Mouse (Mus musculus): Measurements from ENCODE around the gene Rbpj. TPM values are rescaled to one million over a fixed set of nuclear protein-coding genes. Genes with fewer than 3 reads are reported as not detected.

Rbpj gene
- polyA plus RNA-seq, 1 experiment: not detected

GRCm38 (mm10) chr5:53439655-53440054 lies 26.3 kb upstream of the Rbpj start:
- Histone ChIP-seq H3K4me3 (ENCODE audit: insufficient read depth, low read depth, low read length) (no peak overlapping the region), H3K27ac (ENCODE audit: insufficient read depth, low read depth, low read length) (no peak overlapping the region), H3K4me1 (ENCODE audit: control insufficient read depth, insufficient read depth, low read length) (no peaks in the 10 kb centered on the region)
- TF ChIP-seq POLR2A (IDR thresholded peaks at IDR 0.05; ENCODE audit: insufficient read depth, low read depth, low read length) (no peak), CTCF (IDR thresholded peaks at IDR 0.05; ENCODE audit: insufficient read depth, low read depth, low read length) (no peak)
- 88% methylated on average over 3 of the region's 3 CpGs for WGBS

- Histone ChIP-seq H3K4me1 (ENCODE audit: control insufficient read depth, insufficient read depth, low read length) (no peaks in the 10 kb centered on the region), H3K4me3 (ENCODE audit: insufficient read depth, low read depth, low read length) (no peak overlapping the region), H3K27ac (ENCODE audit: insufficient read depth, low read depth, low read length) (no peak overlapping the region)
- 90% methylated on average over 5 of the region's 5 CpGs for WGBS
- TF ChIP-seq POLR2A (IDR thresholded peaks at IDR 0.05; ENCODE audit: insufficient read depth, low read depth, low read length) (no peak), CTCF (IDR thresholded peaks at IDR 0.05; ENCODE audit: insufficient read depth, low read depth, low read length) (no peak)
These were observed 21.9 kb upstream of the Rbpj start for GRCm38 (mm10) chr5:53444030-53444429.

GRCm38 (mm10) chr5:53450945-53451344 lies 15.0 kb upstream of the Rbpj start:
- H3K27ac ChIP-seq (ENCODE audit: insufficient read depth, low read depth, low read length): no peak overlapping the region
- 56% methylated on average over 9 of the region's 9 CpGs for WGBS
- no peak for TF ChIP-seq CTCF (IDR thresholded peaks at IDR 0.05; ENCODE audit: insufficient read depth, low read depth, low read length)
- no peak for TF ChIP-seq POLR2A (IDR thresholded peaks at IDR 0.05; ENCODE audit: insufficient read depth, low read depth, low read length)
- H3K4me1 ChIP-seq (ENCODE audit: control insufficient read depth, insufficient read depth, low read length): no peaks in the 10 kb centered on the region; the same call in 1 of the 2 replicates
- H3K4me3 ChIP-seq (ENCODE audit: insufficient read depth, low read depth, low read length): no peak overlapping the region

DNA sequence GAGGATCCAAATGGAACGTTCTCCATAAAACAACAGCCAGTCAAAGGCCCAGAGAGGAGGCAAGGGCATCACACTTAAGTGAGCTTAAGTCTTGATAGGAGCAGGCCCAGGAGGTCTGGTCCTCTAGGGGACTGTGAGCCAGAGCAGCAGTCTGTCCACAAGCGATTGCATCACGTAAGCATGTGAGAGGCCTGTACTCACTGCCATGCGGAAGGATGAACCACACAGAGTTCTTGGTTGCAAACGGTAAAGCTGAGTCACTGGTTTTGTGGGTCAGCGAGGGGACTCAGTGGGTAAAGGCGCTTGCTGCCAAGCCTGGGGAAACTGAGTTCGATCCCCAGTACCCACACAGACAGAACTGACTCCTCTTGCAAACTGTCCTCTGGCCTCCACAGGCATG lies 14.1 kb upstream of the Rbpj start:
- H3K4me1 ChIP-seq (ENCODE audit: control insufficient read depth, insufficient read depth, low read length): no peaks in the 10 kb centered on the region; the same call in 1 of the 2 replicates
- H3K27ac ChIP-seq (ENCODE audit: insufficient read depth, low read depth, low read length): no peak overlapping the region
- no peak overlapping the region for H3K4me3 ChIP-seq (ENCODE audit: insufficient read depth, low read depth, low read length)
- TF ChIP-seq CTCF (IDR thresholded peaks at IDR 0.05; ENCODE audit: insufficient read depth, low read depth, low read length): no peak
- TF ChIP-seq POLR2A (IDR thresholded peaks at IDR 0.05; ENCODE audit: insufficient read depth, low read depth, low read length): no peak
- 94% methylated on average over 8 of the region's 8 CpGs for WGBS

DNA sequence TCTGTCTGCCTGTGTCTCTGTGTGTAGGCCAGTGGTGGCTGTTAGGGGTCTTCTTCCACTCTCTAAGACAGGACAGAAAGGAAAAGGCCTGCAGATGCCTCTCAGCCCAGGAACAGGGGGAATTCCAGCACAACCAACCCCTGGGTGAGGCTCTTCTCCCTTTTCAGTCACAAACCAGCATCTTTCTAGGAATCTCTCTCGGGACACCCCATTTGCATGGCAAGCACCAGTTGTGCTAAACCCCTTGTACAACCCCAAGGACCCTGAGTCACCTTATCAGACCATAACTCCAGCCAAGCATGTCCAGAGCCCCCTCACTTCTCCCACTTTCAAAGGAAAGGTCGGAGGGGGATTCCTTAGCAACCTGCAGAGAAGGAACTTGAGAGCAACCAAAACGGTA lies 13.0 kb upstream of the Rbpj start:
- no peak overlapping the region for H3K27ac ChIP-seq (ENCODE audit: insufficient read depth, low read depth, low read length)
- no peak overlapping the region for H3K4me3 ChIP-seq (ENCODE audit: insufficient read depth, low read depth, low read length)
- TF ChIP-seq POLR2A (IDR thresholded peaks at IDR 0.05; ENCODE audit: insufficient read depth, low read depth, low read length) (no peak), CTCF (IDR thresholded peaks at IDR 0.05; ENCODE audit: insufficient read depth, low read depth, low read length) (no peak)
- H3K4me1 ChIP-seq (ENCODE audit: control insufficient read depth, insufficient read depth, low read length): no peaks in the 10 kb centered on the region; the same call in 1 of the 2 replicates
- WGBS: 84% methylated on average over 3 of the region's 3 CpGs

- 77% methylated on average over 9 of the region's 9 CpGs for WGBS
- no peak overlapping the region for H3K4me3 ChIP-seq (ENCODE audit: insufficient read depth, low read depth, low read length)
- H3K27ac ChIP-seq (ENCODE audit: insufficient read depth, low read depth, low read length): no peak overlapping the region
- H3K4me1 ChIP-seq (ENCODE audit: control insufficient read depth, insufficient read depth, low read length): no peaks in the 10 kb centered on the region; the same call in 1 of the 2 replicates
- TF ChIP-seq CTCF (IDR thresholded peaks at IDR 0.05; ENCODE audit: insufficient read depth, low read depth, low read length) (no peak), POLR2A (IDR thresholded peaks at IDR 0.05; ENCODE audit: insufficient read depth, low read depth, low read length) (no peak)
These were observed 11.2 kb upstream of the Rbpj start for GRCm38 (mm10) chr5:53454706-53455105.

DNA sequence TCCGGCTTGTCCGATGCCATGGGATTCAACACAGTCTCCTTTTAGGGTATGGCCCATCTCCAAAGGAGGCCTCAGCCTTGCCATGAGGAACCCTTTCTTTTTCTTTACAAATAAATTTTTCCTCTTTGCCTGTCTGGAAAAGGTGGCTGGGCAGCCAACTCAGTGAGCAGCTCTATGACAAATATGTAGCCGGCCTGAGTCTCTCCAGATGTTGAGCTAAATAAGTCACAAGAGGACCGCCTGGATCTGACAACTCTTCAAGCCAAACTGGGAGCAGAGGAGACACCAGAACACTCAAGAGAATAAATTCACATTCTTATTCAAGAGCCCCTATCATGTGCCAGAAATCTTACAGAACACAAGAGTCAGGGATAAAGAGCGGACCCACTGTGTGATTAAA lies 10.5 kb upstream of the Rbpj start:
- H3K27ac ChIP-seq (ENCODE audit: insufficient read depth, low read depth, low read length): no peak overlapping the region
- 93% methylated on average over 5 of the region's 5 CpGs for WGBS

GRCm38 (mm10) chr5:53460196-53460595 lies 5.8 kb upstream of the Rbpj start:
- no peak overlapping the region for H3K4me3 ChIP-seq (ENCODE audit: insufficient read depth, low read depth, low read length)
- TF ChIP-seq CTCF (IDR thresholded peaks at IDR 0.05; ENCODE audit: insufficient read depth, low read depth, low read length) (no peak), POLR2A (IDR thresholded peaks at IDR 0.05; ENCODE audit: insufficient read depth, low read depth, low read length) (no peak)
- no peak overlapping the region for H3K27ac ChIP-seq (ENCODE audit: insufficient read depth, low read depth, low read length)
- WGBS: 78% methylated on average over 5 of the region's 5 CpGs
- no peaks in the 10 kb centered on the region for H3K4me1 ChIP-seq (ENCODE audit: control insufficient read depth, insufficient read depth, low read length)

More for the DNA sequence above, 10.5 kb upstream of the Rbpj start:
- TF ChIP-seq CTCF (IDR thresholded peaks at IDR 0.05; ENCODE audit: insufficient read depth, low read depth, low read length) (no peak), POLR2A (IDR thresholded peaks at IDR 0.05; ENCODE audit: insufficient read depth, low read depth, low read length) (no peak)
- no peaks in the 10 kb centered on the region; the same call in 1 of the 2 replicates for H3K4me1 ChIP-seq (ENCODE audit: control insufficient read depth, insufficient read depth, low read length)
- H3K4me3 ChIP-seq (ENCODE audit: insufficient read depth, low read depth, low read length): no peak overlapping the region

- Histone ChIP-seq H3K4me3 (ENCODE audit: insufficient read depth, low read depth, low read length) (no peak overlapping the region), H3K27ac (ENCODE audit: insufficient read depth, low read depth, low read length) (no peak overlapping the region), H3K4me1 (ENCODE audit: control insufficient read depth, insufficient read depth, low read length) (no peaks in the 10 kb centered on the region)
- TF ChIP-seq POLR2A (IDR thresholded peaks at IDR 0.05; ENCODE audit: insufficient read depth, low read depth, low read length) (no peak), CTCF (IDR thresholded peaks at IDR 0.05; ENCODE audit: insufficient read depth, low read depth, low read length) (no peak)
- WGBS: 87% methylated on average over 11 of the region's 11 CpGs
These were observed 2.6 kb upstream of the Rbpj start for GRCm38 (mm10) chr5:53463098-53464018.

Measured in olfactory bulb, adult 2 months (tissue).